Mouse (Mus musculus): ENCODE data around the gene Ripor1. TPM values are rescaled to one million over a fixed set of nuclear protein-coding genes. Genes with fewer than 3 reads are reported as not detected.
A peak's percentile ranks its signal among the peaks of the same experiment; 100 is the strongest.
"Not testable (repeated sequence)": the region's sequence is repeated elsewhere in the genome, so short reads cannot be mapped to it uniquely, and the experiment has no call there.

Gene Ripor1
- polyA plus RNA-seq (2014; fragmentation: Nextera tagmentation; extraction: Ambion mirVana) = 30.6 and 32.6 TPM in 2 replicates

GRCm38 (mm10) chr8:105604804-105605381, at the start of gene Ripor1:
TSS of gene Ripor1 (plus strand) at chr8:105605255.
- Histone ChIP-seq H3K36me3 (replicated peaks; ENCODE audit: control insufficient read depth, insufficient read depth) (no peaks in the 10 kb centered on the region), H3K9ac (peak within 1 kb of the TSS; percentile 84), H3K27ac (peak within 1 kb of the TSS; percentile 87), H3K27me3 (ENCODE audit: control insufficient read depth, insufficient read depth, low read length) (no peaks in the 10 kb centered on the region), H3K4me1 (replicated peaks; ENCODE audit: control insufficient read depth, insufficient read depth, low read length) (peaks cover 19% of the 10 kb centered on the region), H3K4me2 (replicated peaks) (peak within 1 kb of the TSS; percentile 92), H3K9me3 (ENCODE audit: control insufficient read depth, low read length) (no peaks in the 10 kb centered on the region), H3K4me3 (replicated peaks; ENCODE audit: low read length) (peak within 1 kb of the TSS; percentile 66)
- DNase-seq (ENCODE audit: low spot score) (peak; percentile 77), ATAC-seq (ENCODE audit: low FRiP score) (peak; percentile 78)
- 1% methylated on average over 34 of the region's 42 CpGs for WGBS

- Histone ChIP-seq H3K9me3 (ENCODE audit: control insufficient read depth, low read length) (no peaks in the 10 kb centered on the region), H3K27me3 (ENCODE audit: control insufficient read depth, insufficient read depth, low read length) (no peaks in the 10 kb centered on the region), H3K27ac (no peak overlapping the region), H3K36me3 (replicated peaks; ENCODE audit: control insufficient read depth, insufficient read depth) (peaks cover 21% of the 10 kb centered on the region; the same call in 1 of the 2 replicates), H3K4me2 (replicated peaks) (no peak overlapping the region), H3K4me3 (replicated peaks; ENCODE audit: low read length) (no peak overlapping the region), H3K9ac (no peak overlapping the region), H3K4me1 (replicated peaks; ENCODE audit: control insufficient read depth, insufficient read depth, low read length) (peaks cover 28% of the 10 kb centered on the region)
- no peak for ATAC-seq (ENCODE audit: low FRiP score)
- 86% methylated on average over 3 of the region's 3 CpGs for WGBS
- no peak for DNase-seq (ENCODE audit: low spot score)
Measured at GRCm38 (mm10) chr8:105562863-105563262, 42.2 kb upstream of the Ripor1 start.

- peaks cover 28% of the 10 kb centered on the region for H3K4me1 ChIP-seq (replicated peaks; ENCODE audit: control insufficient read depth, insufficient read depth, low read length)
- no peak overlapping the region for H3K4me2 ChIP-seq (replicated peaks)
- peaks cover 14% of the 10 kb centered on the region; the same call in 1 of the 2 replicates for H3K36me3 ChIP-seq (replicated peaks; ENCODE audit: control insufficient read depth, insufficient read depth)
- H3K27ac ChIP-seq = no peak overlapping the region
- no peak overlapping the region for H3K9ac ChIP-seq
- no peak for ATAC-seq (ENCODE audit: low FRiP score)
- no peaks in the 10 kb centered on the region for H3K9me3 ChIP-seq (ENCODE audit: control insufficient read depth, low read length)
- H3K4me3 ChIP-seq (replicated peaks; ENCODE audit: low read length) = no peak overlapping the region
- no peaks in the 10 kb centered on the region for H3K27me3 ChIP-seq (ENCODE audit: control insufficient read depth, insufficient read depth, low read length)
- 89% methylated on average over 1 of the region's 1 CpGs for WGBS
- DNase-seq (ENCODE audit: low spot score) = no peak
Measured at GRCm38 (mm10) chr8:105563871-105564270, 41.2 kb upstream of the Ripor1 start.

- peak overlapping the region; percentile 96 for H3K4me2 ChIP-seq (replicated peaks)
- peaks cover 14% of the 10 kb centered on the region; the same call in 1 of the 2 replicates for H3K36me3 ChIP-seq (replicated peaks; ENCODE audit: control insufficient read depth, insufficient read depth)
- not testable (repeated sequence) for H3K27me3 ChIP-seq (ENCODE audit: control insufficient read depth, insufficient read depth, low read length); H3K27ac ChIP-seq; DNase-seq (ENCODE audit: low spot score); H3K9me3 ChIP-seq (ENCODE audit: control insufficient read depth, low read length); ATAC-seq (ENCODE audit: low FRiP score)
- whole genome bisulfite sequencing = 87% methylated on average over 9 of the region's 9 CpGs
- peaks cover 28% of the 10 kb centered on the region for H3K4me1 ChIP-seq (replicated peaks; ENCODE audit: control insufficient read depth, insufficient read depth, low read length)
- H3K9ac ChIP-seq = peak overlapping the region; percentile 90
- H3K4me3 ChIP-seq (replicated peaks; ENCODE audit: low read length) = peak overlapping the region; percentile 88
Measured at GRCm38 (mm10) chr8:105564573-105565229, 40.4 kb upstream of the Ripor1 start.

- Histone ChIP-seq H3K4me2 (replicated peaks) (peak overlapping the region; percentile 96), H3K27ac (peak overlapping the region; percentile 88), H3K27me3 (ENCODE audit: control insufficient read depth, insufficient read depth, low read length) (no peaks in the 10 kb centered on the region), H3K4me1 (replicated peaks; ENCODE audit: control insufficient read depth, insufficient read depth, low read length) (peaks cover 28% of the 10 kb centered on the region), H3K9ac (peak overlapping the region; percentile 90), H3K9me3 (ENCODE audit: control insufficient read depth, low read length) (no peaks in the 10 kb centered on the region), H3K36me3 (replicated peaks; ENCODE audit: control insufficient read depth, insufficient read depth) (peaks cover 13% of the 10 kb centered on the region; the same call in 1 of the 2 replicates), H3K4me3 (replicated peaks; ENCODE audit: low read length) (peak overlapping the region; percentile 88)
- DNase-seq (ENCODE audit: low spot score) = no peak
- ATAC-seq (ENCODE audit: low FRiP score) = peak; percentile 76
- WGBS = under 1% methylated on average over 31 of the region's 31 CpGs
Measured at GRCm38 (mm10) chr8:105565401-105565881, 39.6 kb upstream of the Ripor1 start.

- ATAC-seq (ENCODE audit: low FRiP score) (peak; percentile 98), DNase-seq (ENCODE audit: low spot score) (peak; percentile 99)
- H3K27me3 ChIP-seq (ENCODE audit: control insufficient read depth, insufficient read depth, low read length) = no peaks in the 10 kb centered on the region
- peak within 1 kb of the TSS; percentile 88 for H3K27ac ChIP-seq
- H3K4me2 ChIP-seq (replicated peaks) = peak within 1 kb of the TSS; percentile 96
- H3K9ac ChIP-seq = peak within 1 kb of the TSS; percentile 90
- H3K9me3 ChIP-seq (ENCODE audit: control insufficient read depth, low read length) = no peaks in the 10 kb centered on the region
- H3K36me3 ChIP-seq (replicated peaks; ENCODE audit: control insufficient read depth, insufficient read depth) = peaks cover 11% of the 10 kb centered on the region; the same call in 1 of the 2 replicates
- H3K4me1 ChIP-seq (replicated peaks; ENCODE audit: control insufficient read depth, insufficient read depth, low read length) = peaks cover 28% of the 10 kb centered on the region
- H3K4me3 ChIP-seq (replicated peaks; ENCODE audit: low read length) = peak within 1 kb of the TSS; percentile 88
- 4% methylated on average over 52 of the region's 53 CpGs for WGBS
Measured at GRCm38 (mm10) chr8:105565952-105566702, 38.9 kb upstream of the Ripor1 start, which contains the start of gene Atp6v0d1. TSS of gene Atp6v0d1 (minus strand) at chr8:105566047.

- Histone ChIP-seq H3K9ac (peak overlapping the region; percentile 90), H3K9me3 (ENCODE audit: control insufficient read depth, low read length) (no peaks in the 10 kb centered on the region), H3K36me3 (replicated peaks; ENCODE audit: control insufficient read depth, insufficient read depth) (peaks cover 6% of the 10 kb centered on the region; the same call in 1 of the 2 replicates), H3K4me3 (replicated peaks; ENCODE audit: low read length) (peak overlapping the region; percentile 88), H3K4me2 (replicated peaks) (peak overlapping the region; percentile 96), H3K4me1 (replicated peaks; ENCODE audit: control insufficient read depth, insufficient read depth, low read length) (peaks cover 28% of the 10 kb centered on the region), H3K27me3 (ENCODE audit: control insufficient read depth, insufficient read depth, low read length) (no peaks in the 10 kb centered on the region), H3K27ac (peak overlapping the region; percentile 56)
- 31% methylated on average over 27 of the region's 27 CpGs for WGBS
- ATAC-seq (ENCODE audit: low FRiP score) (no peak; the same call in 1 of the 2 replicates), DNase-seq (ENCODE audit: low spot score) (peak; percentile 39)
Measured at GRCm38 (mm10) chr8:105566703-105567595, 38.1 kb upstream of the Ripor1 start.

GRCm38 (mm10) chr8:105571810-105572209, 33.2 kb upstream of the Ripor1 start:
- no peaks in the 10 kb centered on the region for H3K27me3 ChIP-seq (ENCODE audit: control insufficient read depth, insufficient read depth, low read length)
- H3K9ac ChIP-seq = no peak overlapping the region
- H3K36me3 ChIP-seq (replicated peaks; ENCODE audit: control insufficient read depth, insufficient read depth) = no peaks in the 10 kb centered on the region
- no peak overlapping the region for H3K4me3 ChIP-seq (replicated peaks; ENCODE audit: low read length)
- ATAC-seq (ENCODE audit: low FRiP score) (no peak), DNase-seq (ENCODE audit: low spot score) (no peak)
- peaks cover 5% of the 10 kb centered on the region; the same call in 1 of the 2 replicates for H3K4me1 ChIP-seq (replicated peaks; ENCODE audit: control insufficient read depth, insufficient read depth, low read length)
- no peak overlapping the region for H3K4me2 ChIP-seq (replicated peaks)
- no peaks in the 10 kb centered on the region for H3K9me3 ChIP-seq (ENCODE audit: control insufficient read depth, low read length)
- H3K27ac ChIP-seq = no peak overlapping the region
- WGBS = 93% methylated on average over 9 of the region's 9 CpGs
